Mouse (Mus musculus) limb, embryonic 12.5 days (tissue): ENCODE measurements around the gene P2rx3. TPM values are rescaled to one million over a fixed set of nuclear protein-coding genes. Genes with fewer than 3 reads are reported as not detected.

Experiments
- ATAC-seq: fragments of 200-750 bp; cut with Nextera tagmentation; 2 replicates; pipeline ENCODE4 v1.8.0; 2017; ENCODE audit warnings: low read depth, moderate TSS enrichment; ENCODE audit not compliant: insufficient number of reproducible peaks, insufficient read depth, low FRiP score, low TSS enrichment
- H3K27ac ChIP-seq: fragments of 300-500 bp; sonication (generic); 2 replicates; pipeline ENCODE4 v1.5.1; 2016; ENCODE audit warnings: mild to moderate bottlenecking, moderate library complexity
- H3K27me3 ChIP-seq: fragments of 300-500 bp; sonication (generic); 2 replicates; pipeline ENCODE4 v1.6.1; 2016; ENCODE audit warnings: mild to moderate bottlenecking, moderate library complexity
- H3K36me3 ChIP-seq: fragments of 300-500 bp; sonication (generic); 2 replicates; pipeline ENCODE4 v1.6.1; 2016; ENCODE audit warnings: mild to moderate bottlenecking, moderate library complexity
- H3K4me1 ChIP-seq: fragments of 300-500 bp; sonication (generic); replicated peaks from 2 replicates; pipeline ENCODE4 v1.6.1; 2016
- H3K4me2 ChIP-seq: fragments of 300-500 bp; sonication (generic); 2 replicates; pipeline ENCODE4 v1.6.1; 2016; ENCODE audit warnings: mild to moderate bottlenecking, moderate library complexity
- H3K4me3 ChIP-seq: fragments of 300-500 bp; sonication (generic); replicated peaks from 2 replicates; pipeline ENCODE4 v1.5.1; 2016; ENCODE audit warnings: mild to moderate bottlenecking
- H3K9ac ChIP-seq: fragments of 300-500 bp; sonication (generic); replicated peaks from 2 replicates; pipeline ENCODE4 v1.6.1; 2016; ENCODE audit warnings: mild to moderate bottlenecking, moderate library complexity
- H3K9me3 ChIP-seq: fragments of 300-500 bp; sonication (generic); 2 replicates; pipeline ENCODE4 v1.6.1; 2016; ENCODE audit warnings: mild to moderate bottlenecking, moderate library complexity
- WGBS: fragments of 180-500 bp; shearing (Covaris S2); methylation state at CpG from one replicate; pipeline ENCODE4 v1.1.7; 2016; 5-methylcytosine and 5-hydroxymethylcytosine counted together
- polyA plus RNA-seq: library from polyadenylated mRNA; unstranded; fragments of >200 nt; fragmentation: Nextera tagmentation; extraction: Ambion mirVana; gene quantifications from 2 replicates; pipeline ENCODE4 v1.2.1, GENCODE M21; 2016

The P2rx3 gene
- polyA plus RNA-seq, 1 experiment from 2014 or later, result 2.2 TPM

DNA sequence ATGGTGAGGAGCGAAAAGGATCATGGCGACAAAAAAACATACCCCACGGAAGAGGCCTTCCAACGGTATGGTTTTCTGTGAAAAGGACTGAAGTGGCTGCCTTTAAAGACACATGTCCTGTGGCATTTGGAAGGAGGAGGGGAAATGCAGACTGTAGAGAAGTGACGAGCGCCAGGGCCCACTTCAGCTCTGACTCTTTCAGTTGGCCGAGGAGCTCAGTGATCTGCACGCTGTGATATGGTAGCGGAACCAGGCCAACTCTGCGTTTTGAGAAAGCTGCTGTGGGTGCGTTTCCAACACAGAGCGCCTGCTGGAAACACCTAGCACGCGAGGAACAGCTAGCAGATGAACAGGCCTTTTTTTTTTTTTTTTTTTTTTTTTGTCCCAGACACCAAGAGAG, 24.6 kb downstream of the P2rx3 start:
- Histone ChIP-seq H3K27ac (no peak overlapping the region), H3K27me3 (no peaks in the 10 kb centered on the region)
- no peak for ATAC-seq

DNA sequence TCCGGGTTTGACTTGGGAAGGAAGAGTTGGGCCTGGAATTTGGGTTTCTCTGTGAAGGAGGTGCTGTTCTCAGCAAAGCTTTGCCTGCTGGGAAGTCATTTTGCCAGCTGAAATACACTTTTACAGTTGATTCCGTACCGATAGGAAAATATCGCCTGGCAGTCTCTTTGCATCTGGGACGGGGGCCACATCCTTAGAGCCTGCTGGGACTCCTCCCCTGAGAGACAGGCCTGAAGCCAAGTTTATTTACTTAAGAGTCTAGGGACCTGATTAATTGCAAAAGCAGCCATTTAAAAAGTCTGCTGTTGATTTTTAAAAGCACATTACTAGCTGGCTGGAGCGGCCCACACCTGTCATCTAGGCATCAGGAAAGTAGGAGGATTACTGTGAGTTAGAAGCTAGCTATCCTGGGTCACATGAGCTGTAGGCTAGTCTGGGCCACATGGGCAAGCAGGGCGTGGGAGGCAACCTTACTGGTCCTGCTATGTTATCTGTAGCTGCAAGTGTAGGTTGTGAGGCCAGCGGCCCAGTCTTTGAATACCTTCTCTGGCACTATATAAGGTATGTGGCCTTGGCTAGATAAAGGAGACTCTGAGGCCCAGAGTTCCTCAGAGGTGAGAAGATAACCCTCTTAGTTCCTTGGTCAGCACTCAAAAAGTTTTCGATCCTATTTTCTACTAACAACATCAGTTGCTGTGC, 25.2 kb downstream of the P2rx3 start:
- Histone ChIP-seq H3K4me2 (no peak overlapping the region), H3K27me3 (no peaks in the 10 kb centered on the region), H3K9me3 (no peaks in the 10 kb centered on the region), H3K27ac (peak overlapping the region; percentile 41), H3K4me3 (no peak overlapping the region), H3K9ac (no peak overlapping the region), H3K36me3 (no peaks in the 10 kb centered on the region), H3K4me1 (peaks cover 12% of the 10 kb centered on the region)
- 48% methylated on average over 9 of the region's 9 CpGs for WGBS
- ATAC-seq, result peak; percentile 54; the same call in 1 of the 2 replicates

More for the DNA sequence above, 24.6 kb downstream of the P2rx3 start:
- no peaks in the 10 kb centered on the region for H3K9me3 ChIP-seq
- 85% methylated on average over 14 of the region's 14 CpGs for WGBS
- no peak overlapping the region for H3K4me3 ChIP-seq
- H3K4me1 ChIP-seq, result peaks cover 12% of the 10 kb centered on the region
- no peak overlapping the region for H3K4me2 ChIP-seq
- H3K36me3 ChIP-seq, result no peaks in the 10 kb centered on the region
- no peak overlapping the region for H3K9ac ChIP-seq

DNA sequence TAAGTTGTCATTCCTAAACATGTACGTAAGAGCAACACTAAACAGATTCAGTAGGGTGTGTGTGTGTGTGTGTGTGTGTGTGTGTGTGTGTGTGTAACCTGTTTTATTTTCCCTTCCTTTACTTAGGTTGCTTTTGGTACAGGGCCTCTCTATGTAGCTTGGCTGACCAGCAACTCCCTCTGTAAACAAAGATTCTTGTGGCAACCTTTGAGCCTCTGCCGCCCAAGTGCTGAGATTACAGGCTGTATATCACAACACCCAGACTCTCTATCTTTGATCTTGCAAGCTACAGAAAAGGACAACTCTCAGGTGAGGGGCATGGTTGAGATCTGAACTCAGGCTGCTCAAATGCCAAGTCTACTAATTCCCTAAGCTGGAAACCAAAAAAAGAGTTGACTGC, 28.1 kb downstream of the P2rx3 start:
- 54% methylated on average over 2 of the region's 2 CpGs for WGBS
- no peaks in the 10 kb centered on the region for H3K36me3 ChIP-seq
- no peak for ATAC-seq

DNA sequence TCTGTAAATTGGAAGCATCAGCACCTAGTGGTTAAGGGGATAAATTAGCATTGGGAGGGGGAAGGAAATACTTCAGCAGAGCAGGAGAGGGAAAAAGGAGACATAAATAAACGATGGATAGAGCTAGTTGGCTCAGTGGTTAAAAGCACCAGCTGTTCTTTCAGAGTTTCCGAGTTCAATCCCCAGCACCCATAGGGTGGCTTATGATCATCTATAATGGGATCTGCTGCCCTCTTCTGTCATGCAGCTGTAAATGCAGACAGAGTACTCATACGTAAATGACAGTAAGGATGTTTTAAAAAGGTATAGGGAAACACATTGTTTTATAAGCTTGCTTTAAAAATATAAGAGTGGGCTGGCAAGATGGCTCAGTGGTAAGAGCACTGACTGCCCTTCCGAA, 29.5 kb downstream of the P2rx3 start:
- Histone ChIP-seq H3K4me3 (no peak overlapping the region), H3K36me3 (no peaks in the 10 kb centered on the region), H3K4me1 (peaks cover 6% of the 10 kb centered on the region), H3K27me3 (no peaks in the 10 kb centered on the region), H3K9ac (no peak overlapping the region), H3K27ac (no peak overlapping the region), H3K9me3 (no peaks in the 10 kb centered on the region), H3K4me2 (no peak overlapping the region)
- 26% methylated on average over 4 of the region's 4 CpGs for WGBS
- ATAC-seq, result no peak

More for the DNA sequence above, 28.1 kb downstream of the P2rx3 start:
- Histone ChIP-seq H3K4me2 (no peak overlapping the region), H3K4me1 (peaks cover 6% of the 10 kb centered on the region), H3K9me3 (no peaks in the 10 kb centered on the region), H3K27me3 (no peaks in the 10 kb centered on the region), H3K27ac (no peak overlapping the region), H3K4me3 (no peak overlapping the region), H3K9ac (no peak overlapping the region)

DNA sequence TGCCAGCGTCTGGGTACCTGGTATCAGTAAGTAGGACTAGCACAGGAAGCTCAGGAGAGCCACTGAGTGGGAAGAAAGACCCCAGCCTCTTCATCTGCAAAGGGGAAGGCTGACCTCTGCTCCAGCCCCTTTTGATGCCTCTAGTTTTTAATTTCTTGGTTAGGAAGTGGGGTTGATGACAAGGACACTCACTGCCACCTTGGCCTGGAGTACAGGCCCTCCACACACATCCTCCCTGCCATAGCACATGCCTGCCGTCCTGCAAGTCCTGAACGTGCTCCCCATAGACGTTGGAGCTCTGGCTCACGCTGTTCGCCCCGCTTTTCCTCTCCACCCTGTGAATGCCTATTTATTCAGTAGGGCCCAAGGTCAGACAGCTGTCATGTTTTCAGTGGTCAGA, 30.7 kb downstream of the P2rx3 start:
- Histone ChIP-seq H3K27me3 (no peaks in the 10 kb centered on the region), H3K9me3 (no peaks in the 10 kb centered on the region), H3K4me3 (no peak overlapping the region), H3K4me1 (no peaks in the 10 kb centered on the region), H3K36me3 (no peaks in the 10 kb centered on the region), H3K27ac (no peak overlapping the region), H3K9ac (no peak overlapping the region), H3K4me2 (no peak overlapping the region)
- WGBS, result 84% methylated on average over 7 of the region's 7 CpGs
- ATAC-seq, result no peak

DNA sequence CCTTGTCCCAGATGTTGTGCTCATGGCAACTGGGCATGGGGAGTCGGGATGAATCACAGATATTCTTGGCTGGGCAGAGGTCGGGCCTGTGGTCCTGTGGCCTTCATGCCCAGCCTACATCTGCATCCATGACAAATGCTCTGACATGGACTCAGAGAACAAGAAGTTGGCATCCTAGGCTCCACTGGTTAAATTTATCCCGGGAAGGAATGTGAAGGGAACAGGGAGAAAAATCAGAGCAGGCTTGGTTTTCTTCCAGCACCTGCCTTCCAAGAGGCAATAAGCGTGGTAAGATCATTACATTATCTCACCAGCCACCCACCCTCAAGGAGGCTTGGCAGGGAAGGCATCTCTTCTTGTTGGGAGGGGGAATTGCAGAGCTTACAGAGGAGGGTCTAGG, 32.9 kb downstream of the P2rx3 start:
- H3K27me3 ChIP-seq, result no peaks in the 10 kb centered on the region
- H3K4me1 ChIP-seq, result no peaks in the 10 kb centered on the region
- H3K9ac ChIP-seq, result no peak overlapping the region
- no peaks in the 10 kb centered on the region for H3K36me3 ChIP-seq
- no peak overlapping the region for H3K27ac ChIP-seq
- H3K4me2 ChIP-seq, result no peak overlapping the region
- WGBS, result 89% methylated on average over 4 of the region's 4 CpGs
- no peak overlapping the region for H3K4me3 ChIP-seq
- no peaks in the 10 kb centered on the region for H3K9me3 ChIP-seq
- no peak for ATAC-seq

DNA sequence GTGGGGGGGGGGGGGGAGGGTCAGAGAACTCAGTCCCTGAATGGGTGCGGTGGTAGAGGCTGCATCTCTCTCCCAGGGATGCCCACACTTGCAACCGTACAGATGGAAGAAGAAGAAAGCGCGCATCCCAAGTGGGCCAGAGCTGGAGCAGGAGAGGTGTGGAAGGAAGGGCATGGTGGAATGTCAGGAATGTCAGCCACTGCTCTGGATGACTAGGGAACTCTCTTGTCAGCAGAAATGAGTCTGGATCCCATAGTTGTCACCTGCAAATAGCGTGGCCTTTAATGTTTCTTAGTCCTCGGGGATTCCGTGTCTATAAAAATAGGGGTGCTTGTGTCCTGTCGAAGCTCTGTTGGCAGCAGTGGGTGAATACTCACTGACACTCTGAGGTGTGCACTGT, 34.7 kb downstream of the P2rx3 start:
- Histone ChIP-seq H3K9me3 (no peaks in the 10 kb centered on the region), H3K9ac (no peak overlapping the region), H3K4me1 (no peaks in the 10 kb centered on the region), H3K27me3 (no peaks in the 10 kb centered on the region), H3K4me2 (no peak overlapping the region), H3K27ac (no peak overlapping the region), H3K4me3 (no peak overlapping the region), H3K36me3 (no peaks in the 10 kb centered on the region)
- no peak for ATAC-seq
- WGBS, result 67% methylated on average over 8 of the region's 8 CpGs

DNA sequence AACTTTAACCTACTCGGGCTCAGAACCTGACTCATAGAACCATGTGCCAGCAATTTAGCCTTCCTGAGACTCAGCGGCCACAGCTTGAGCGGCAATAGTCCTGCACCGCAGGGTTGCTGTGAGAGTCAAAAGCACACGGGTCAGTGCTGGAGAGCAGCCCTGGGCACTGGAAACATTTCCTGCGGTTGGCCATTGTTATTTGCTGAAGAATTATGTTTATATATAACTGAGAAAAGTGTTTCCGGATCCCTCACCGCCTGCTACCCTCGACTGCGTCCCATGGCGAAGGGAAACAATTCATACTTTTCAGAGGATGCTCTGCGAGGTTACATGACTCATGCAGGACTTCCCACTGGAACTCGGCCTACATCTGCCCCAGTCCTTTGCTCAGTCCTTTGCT, 35.8 kb downstream of the P2rx3 start:
- Histone ChIP-seq H3K4me3 (no peak overlapping the region), H3K27ac (no peak overlapping the region), H3K9me3 (no peaks in the 10 kb centered on the region), H3K4me1 (no peaks in the 10 kb centered on the region), H3K27me3 (no peaks in the 10 kb centered on the region), H3K9ac (no peak overlapping the region), H3K36me3 (no peaks in the 10 kb centered on the region), H3K4me2 (no peak overlapping the region)
- 82% methylated on average over 13 of the region's 13 CpGs for WGBS
- ATAC-seq, result no peak

DNA sequence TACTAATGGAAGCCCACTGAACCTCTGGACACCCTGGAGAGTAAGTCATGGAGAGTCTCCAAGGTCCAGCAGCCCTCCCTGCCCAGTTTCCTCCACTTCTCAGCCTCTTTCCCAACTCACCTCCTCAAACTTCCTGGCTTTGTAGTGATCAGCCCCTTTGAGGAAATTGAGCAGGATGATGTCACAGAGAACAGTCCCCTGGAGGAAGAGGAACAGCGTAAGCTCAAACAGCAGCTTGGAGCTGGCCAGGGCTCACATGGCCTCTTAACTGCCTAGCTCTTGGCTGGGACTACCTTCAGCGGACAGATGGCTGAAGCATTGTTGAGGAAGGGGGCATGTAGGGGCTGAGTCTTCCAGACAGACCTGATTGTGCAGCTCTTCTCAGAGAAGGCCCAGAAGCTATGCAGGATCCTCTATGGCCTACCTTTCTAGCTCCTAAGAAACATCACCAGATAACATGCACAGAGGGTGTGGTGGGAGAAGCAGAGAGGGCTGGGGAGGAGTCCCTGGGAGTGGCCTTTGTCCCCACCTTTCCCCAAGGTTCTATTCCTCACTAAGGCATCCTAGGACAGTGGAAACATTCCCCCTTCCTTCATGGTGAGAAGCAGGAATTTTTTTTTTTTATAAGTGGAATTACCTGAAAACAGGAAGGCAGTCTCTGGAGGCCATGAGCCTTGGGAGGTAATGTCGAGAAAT, 37.6 kb downstream of the P2rx3 start:
- H3K27ac ChIP-seq, result no peak overlapping the region
- WGBS, result 84% methylated on average over 3 of the region's 3 CpGs

DNA sequence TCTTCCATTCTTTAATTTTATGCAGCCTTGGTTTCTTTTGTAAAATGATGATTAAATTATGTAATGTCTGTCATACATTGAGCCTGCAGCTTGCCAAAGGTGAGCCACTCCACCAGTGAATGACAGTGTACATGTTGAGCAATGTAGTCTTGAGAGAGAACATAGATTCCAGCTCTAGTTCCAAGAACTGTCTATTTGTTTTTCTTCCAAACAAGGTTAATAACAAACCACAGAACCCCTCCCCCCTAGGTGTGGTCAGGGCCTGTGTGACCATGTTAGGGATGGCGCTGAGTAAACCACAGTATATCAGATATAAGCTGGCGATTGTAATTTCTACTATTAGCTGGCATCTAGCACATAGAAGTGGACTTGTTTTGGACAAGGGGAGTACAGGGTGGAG, 40.9 kb downstream of the P2rx3 start:
- WGBS, result 88% methylated on average over 2 of the region's 2 CpGs
- H3K4me1 ChIP-seq, result no peaks in the 10 kb centered on the region
- H3K36me3 ChIP-seq, result no peaks in the 10 kb centered on the region
- no peak overlapping the region for H3K9ac ChIP-seq
- no peak overlapping the region for H3K27ac ChIP-seq
- H3K4me2 ChIP-seq, result no peak overlapping the region
- H3K9me3 ChIP-seq, result no peaks in the 10 kb centered on the region
- no peak for ATAC-seq
- no peak overlapping the region for H3K4me3 ChIP-seq
- no peaks in the 10 kb centered on the region; the same call in 1 of the 2 replicates for H3K27me3 ChIP-seq

More for the DNA sequence above, 37.6 kb downstream of the P2rx3 start:
- H3K4me3 ChIP-seq, result no peak overlapping the region
- H3K9me3 ChIP-seq, result no peaks in the 10 kb centered on the region
- H3K4me2 ChIP-seq, result no peak overlapping the region
- H3K4me1 ChIP-seq, result no peaks in the 10 kb centered on the region
- H3K27me3 ChIP-seq, result no peaks in the 10 kb centered on the region
- H3K36me3 ChIP-seq, result no peaks in the 10 kb centered on the region
- H3K9ac ChIP-seq, result no peak overlapping the region
- ATAC-seq, result no peak

DNA sequence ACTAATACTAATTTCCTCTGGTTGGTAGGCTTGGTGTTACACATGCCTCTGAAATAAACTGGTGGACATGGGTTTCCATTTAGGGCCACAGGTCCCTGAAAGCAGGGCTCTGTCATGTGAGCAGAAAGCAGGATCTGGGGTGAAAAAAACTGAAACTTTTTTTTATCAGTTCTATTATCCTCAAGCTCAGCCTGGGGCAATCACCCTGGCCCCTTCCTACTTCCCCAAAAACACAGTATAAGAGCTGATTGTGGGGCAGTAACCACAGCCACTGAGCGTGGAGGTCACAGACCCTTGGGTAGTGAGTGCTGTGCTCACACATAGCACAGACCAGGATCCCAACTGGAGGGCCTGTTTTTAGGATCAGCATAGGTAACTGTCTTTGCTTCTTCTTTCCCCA, 49.3 kb downstream of the P2rx3 start, which contains the start of gene Prg3:
Gene Prg3 (plus strand): TSS at position 286 of the 400 bp plus-strand sequence.
- no peak within 1 kb of the TSS for H3K4me3 ChIP-seq
- no peaks in the 10 kb centered on the region for H3K9me3 ChIP-seq
- no peaks in the 10 kb centered on the region for H3K36me3 ChIP-seq
- WGBS, result 72% methylated on average over 1 of the region's 1 CpGs
- H3K27ac ChIP-seq, result no peak within 1 kb of the TSS
- H3K4me1 ChIP-seq, result no peaks in the 10 kb centered on the region
- no peaks in the 10 kb centered on the region; the same call in 1 of the 2 replicates for H3K27me3 ChIP-seq
- no peak within 1 kb of the TSS for H3K9ac ChIP-seq
- no peak within 1 kb of the TSS for H3K4me2 ChIP-seq
- no peak for ATAC-seq
